Mouse (Mus musculus) liver (tissue): ENCODE results near the gene Dclk1.

Experiments used
- DNase-seq: peaks from one replicate; pipeline ENCODE4 v3.0.0-alpha.2; 2020; ENCODE audit warnings: mixed read lengths

The Dclk1 gene

GRCm38 (mm10) chr3:55266091-55266490, 23.9 kb downstream of the Dclk1 start:
- DNase-seq: no peak

GRCm38 (mm10) chr3:55269802-55270201, 27.6 kb downstream of the Dclk1 start:
- no peak for DNase-seq

- DNase-seq: no peak
Measured at GRCm38 (mm10) chr3:55270345-55270744, 28.2 kb downstream of the Dclk1 start.

GRCm38 (mm10) chr3:55270920-55271319, 28.8 kb downstream of the Dclk1 start:
- no peak for DNase-seq

GRCm38 (mm10) chr3:55272536-55272935, 30.4 kb downstream of the Dclk1 start:
- DNase-seq: no peak

GRCm38 (mm10) chr3:55276446-55276845, 34.3 kb downstream of the Dclk1 start:
- no peak for DNase-seq

- DNase-seq: no peak
Measured at GRCm38 (mm10) chr3:55276851-55277250, 34.7 kb downstream of the Dclk1 start.

GRCm38 (mm10) chr3:55277829-55278228, 35.7 kb downstream of the Dclk1 start:
- DNase-seq: no peak

GRCm38 (mm10) chr3:55279923-55280322, 37.8 kb downstream of the Dclk1 start:
- no peak for DNase-seq

- DNase-seq: no peak
Measured at GRCm38 (mm10) chr3:55280471-55280870, 38.3 kb downstream of the Dclk1 start.

GRCm38 (mm10) chr3:55284215-55284614, 42.1 kb downstream of the Dclk1 start:
- DNase-seq: no peak

GRCm38 (mm10) chr3:55288726-55289125, 46.6 kb downstream of the Dclk1 start:
- DNase-seq: no peak

- DNase-seq: no peak
Measured at GRCm38 (mm10) chr3:55291964-55292363, 49.8 kb downstream of the Dclk1 start.

- no peak for DNase-seq
Measured at GRCm38 (mm10) chr3:55292783-55293430, 50.7 kb downstream of the Dclk1 start.

GRCm38 (mm10) chr3:55305653-55306052, 63.5 kb downstream of the Dclk1 start:
- DNase-seq: no peak

GRCm38 (mm10) chr3:55307553-55308177, 65.5 kb downstream of the Dclk1 start:
- DNase-seq: no peak

- no peak for DNase-seq
Measured at GRCm38 (mm10) chr3:55309961-55310360, 67.8 kb downstream of the Dclk1 start.

- DNase-seq: no peak
Measured at GRCm38 (mm10) chr3:55315827-55316226, 73.7 kb downstream of the Dclk1 start.

GRCm38 (mm10) chr3:55318021-55318420, 75.9 kb downstream of the Dclk1 start:
- no peak for DNase-seq

- no peak for DNase-seq
Measured at GRCm38 (mm10) chr3:55320572-55320971, 78.4 kb downstream of the Dclk1 start.

GRCm38 (mm10) chr3:55324029-55324428, 81.9 kb downstream of the Dclk1 start:
- DNase-seq: no peak

- no peak for DNase-seq
Measured at GRCm38 (mm10) chr3:55330496-55330895, 88.3 kb downstream of the Dclk1 start.

GRCm38 (mm10) chr3:55331694-55332093, 89.5 kb downstream of the Dclk1 start:
- no peak for DNase-seq

- no peak for DNase-seq
Measured at GRCm38 (mm10) chr3:55333511-55333910, 91.3 kb downstream of the Dclk1 start.

GRCm38 (mm10) chr3:55336895-55337294, 94.7 kb downstream of the Dclk1 start:
- DNase-seq: no peak
